Mouse (Mus musculus) hindbrain, postnatal 0 days (tissue): ENCODE data around the gene Atp6v0b. TPM values are rescaled to one million over a fixed set of nuclear protein-coding genes. Genes with fewer than 3 reads are reported as not detected.
A peak's percentile ranks its signal among the peaks of the same experiment; 100 is the strongest.

Source experiments
- ATAC-seq: fragments of 200-750 bp; cut with Nextera tagmentation; 2 replicates; pipeline ENCODE4 v1.8.0; 2017; ENCODE audit warnings: mild to moderate bottlenecking, moderate TSS enrichment, moderate library complexity
- DNase-seq: peaks from one replicate; pipeline ENCODE4 v3.0.0-alpha.2; 2015; ENCODE audit warnings: low spot score
- H3K27ac ChIP-seq: fragments of 300-500 bp; sonication (generic); 2 replicates; pipeline ENCODE4 v1.5.1; 2014; ENCODE audit warnings: mild to moderate bottlenecking
- H3K27me3 ChIP-seq: fragments of 300-500 bp; sonication (generic); 2 replicates; pipeline ENCODE4 v1.6.1; 2014; ENCODE audit warnings: low read length, mixed read lengths; ENCODE audit not compliant: insufficient read depth
- H3K36me3 ChIP-seq: fragments of 300-500 bp; sonication (generic); 2 replicates; pipeline ENCODE4 v1.6.1; 2014; ENCODE audit warnings: low read length, mixed read lengths; ENCODE audit not compliant: insufficient read depth
- H3K4me1 ChIP-seq: fragments of 300-500 bp; sonication (generic); 2 replicates; pipeline ENCODE4 v1.6.1; 2014; ENCODE audit warnings: antibody characterized with exemption, low read length, mixed read lengths; ENCODE audit not compliant: insufficient read depth
- H3K4me2 ChIP-seq: fragments of 300-500 bp; sonication (generic); 2 replicates; pipeline ENCODE4 v1.6.1; 2014; ENCODE audit warnings: low read depth, mild to moderate bottlenecking, low read length, moderate library complexity, mixed read lengths
- H3K4me3 ChIP-seq: fragments of 300-500 bp; sonication (generic); 2 replicates; pipeline ENCODE4 v1.5.1; 2014; ENCODE audit warnings: low read length
- H3K9ac ChIP-seq: fragments of 300-500 bp; sonication (generic); replicated peaks from 2 replicates; pipeline ENCODE4 v1.6.1; 2014; ENCODE audit warnings: mild to moderate bottlenecking, low read length, moderate library complexity, mixed read lengths
- H3K9me3 ChIP-seq: fragments of 300-500 bp; sonication (generic); 2 replicates; pipeline ENCODE4 v1.6.1; 2016; ENCODE audit warnings: low read length, mixed read lengths
- CTCF ChIP-seq: IDR thresholded peaks from 2 replicates; pipeline ENCODE4 v1.5.1; 2016; ENCODE audit warnings: antibody characterized with exemption, control low read depth, low read depth
- WGBS: fragments of 180-500 bp; shearing (Covaris S2); extraction: QIAGEN DNeasy Blood & Tissue Kit; methylation state at CpG from one replicate; pipeline ENCODE4 v1.1.7; 2014; 5-methylcytosine and 5-hydroxymethylcytosine counted together
- polyA plus RNA-seq: library from polyadenylated mRNA; unstranded; fragments of >200 nt; fragmentation: Nextera tagmentation; extraction: Ambion mirVana; gene quantifications from 2 replicates; pipeline ENCODE4 v1.2.1, GENCODE M21; 2015
- total RNA-seq: library from RNA; depleted of rRNA; stranded (reverse); fragments of >200 nt; gene quantifications from 2 replicates; pipeline ENCODE4 v1.2.3, GENCODE M21; 2014

The Atp6v0b gene
- total and polyA plus RNA-seq, 2 experiments from 2014 or later, result 579 to 643 TPM

GRCm38 (mm10) chr4:117896031-117896430 is 8.9 kb upstream of the Atp6v0b start:
- no peak for DNase-seq
- H3K27me3 ChIP-seq, result no peaks in the 10 kb centered on the region
- H3K36me3 ChIP-seq, result peaks cover 52% of the 10 kb centered on the region
- H3K4me2 ChIP-seq, result no peak overlapping the region
- no peak overlapping the region for H3K4me3 ChIP-seq
- H3K27ac ChIP-seq, result no peak overlapping the region; the same call in 1 of the 2 replicates
- no peak for ATAC-seq
- H3K9ac ChIP-seq, result no peak overlapping the region
- no peaks in the 10 kb centered on the region for H3K9me3 ChIP-seq
- 79% methylated on average over 6 of the region's 6 CpGs for WGBS
- TF ChIP-seq CTCF, result no peak
- H3K4me1 ChIP-seq, result 0 out of 2 replicates have a peak, but pooled peaks cover 2% of the 10 kb centered on the region

- TF ChIP-seq CTCF, result no peak
- no peaks in the 10 kb centered on the region for H3K9me3 ChIP-seq
Measured at GRCm38 (mm10) chr4:117895339-117895738, 8.2 kb upstream of the Atp6v0b start.

GRCm38 (mm10) chr4:117894601-117895000 is 7.5 kb upstream of the Atp6v0b start:
- no peak for ATAC-seq
- 90% methylated on average over 8 of the region's 8 CpGs for WGBS
- no peak overlapping the region for H3K9ac ChIP-seq

More at GRCm38 (mm10) chr4:117895339-117895738, 8.2 kb upstream of the Atp6v0b start:
- DNase-seq (no peak), ATAC-seq (no peak)
- Histone ChIP-seq H3K4me2 (no peak overlapping the region), H3K9ac (no peak overlapping the region), H3K4me1 (0 out of 2 replicates have a peak, but pooled peaks cover 5% of the 10 kb centered on the region), H3K27ac (no peak overlapping the region; the same call in 1 of the 2 replicates), H3K36me3 (peaks cover 46% of the 10 kb centered on the region), H3K27me3 (no peaks in the 10 kb centered on the region), H3K4me3 (no peak overlapping the region)
- 79% methylated on average over 7 of the region's 7 CpGs for WGBS

GRCm38 (mm10) chr4:117893376-117893775 is 6.2 kb upstream of the Atp6v0b start:
- ATAC-seq, result no peak
- Histone ChIP-seq H3K27me3 (no peaks in the 10 kb centered on the region), H3K4me2 (no peak overlapping the region), H3K9me3 (no peaks in the 10 kb centered on the region), H3K4me1 (0 out of 2 replicates have a peak, but pooled peaks cover 5% of the 10 kb centered on the region), H3K4me3 (no peak overlapping the region), H3K36me3 (peaks cover 43% of the 10 kb centered on the region), H3K9ac (no peak overlapping the region), H3K27ac (no peak overlapping the region)
- no peak for TF ChIP-seq CTCF
- WGBS, result 32% methylated on average over 9 of the region's 9 CpGs
- no peak for DNase-seq

More at GRCm38 (mm10) chr4:117894601-117895000, 7.5 kb upstream of the Atp6v0b start:
- Histone ChIP-seq H3K27me3 (no peaks in the 10 kb centered on the region), H3K9me3 (no peaks in the 10 kb centered on the region), H3K4me1 (0 out of 2 replicates have a peak, but pooled peaks cover 5% of the 10 kb centered on the region), H3K4me2 (no peak overlapping the region), H3K4me3 (no peak overlapping the region), H3K36me3 (peaks cover 45% of the 10 kb centered on the region), H3K27ac (no peak overlapping the region)
- no peak for TF ChIP-seq CTCF
- no peak for DNase-seq

- WGBS, result 1% methylated on average over 21 of the region's 21 CpGs
- no peaks in the 10 kb centered on the region for H3K27me3 ChIP-seq
- TF ChIP-seq CTCF, result no peak
- 0 out of 2 replicates have a peak, but pooled peaks cover 5% of the 10 kb centered on the region for H3K4me1 ChIP-seq
- H3K9me3 ChIP-seq, result no peaks in the 10 kb centered on the region
- peaks cover 30% of the 10 kb centered on the region for H3K36me3 ChIP-seq
- H3K9ac ChIP-seq, result peak within 1 kb of the TSS; percentile 57
- peak; percentile 90 for ATAC-seq
- H3K27ac ChIP-seq, result no peak within 1 kb of the TSS
- H3K4me2 ChIP-seq, result peak within 1 kb of the TSS; percentile 97
- H3K4me3 ChIP-seq, result peak within 1 kb of the TSS; percentile 68
- DNase-seq, result peak; percentile 95
Measured at GRCm38 (mm10) chr4:117891738-117892161, 4.6 kb upstream of the Atp6v0b start, which contains the start of gene Dph2. Gene Dph2, minus strand, starts transcription at chr4:117892032.

- H3K36me3 ChIP-seq, result peaks cover 30% of the 10 kb centered on the region
- WGBS, result 62% methylated on average over 8 of the region's 8 CpGs
- peak overlapping the region; percentile 97 for H3K4me2 ChIP-seq
- H3K27me3 ChIP-seq, result no peaks in the 10 kb centered on the region
- H3K9me3 ChIP-seq, result no peaks in the 10 kb centered on the region
- no peak overlapping the region for H3K27ac ChIP-seq
- H3K9ac ChIP-seq, result 0 out of 2 replicates have a peak overlapping the region, but pooled peaks have one; percentile 57
- no peak for DNase-seq
- H3K4me1 ChIP-seq, result peaks cover 11% of the 10 kb centered on the region; the same call in 1 of the 2 replicates
- H3K4me3 ChIP-seq, result no peak overlapping the region
- no peak for TF ChIP-seq CTCF
- ATAC-seq, result no peak
Measured at GRCm38 (mm10) chr4:117890750-117891149, 3.6 kb upstream of the Atp6v0b start.

- no peak overlapping the region for H3K27ac ChIP-seq
- no peaks in the 10 kb centered on the region for H3K27me3 ChIP-seq
- DNase-seq, result no peak
- peaks cover 11% of the 10 kb centered on the region; the same call in 1 of the 2 replicates for H3K4me1 ChIP-seq
- peaks cover 29% of the 10 kb centered on the region for H3K36me3 ChIP-seq
- no peak for TF ChIP-seq CTCF
- H3K4me2 ChIP-seq, result no peak overlapping the region
- H3K9ac ChIP-seq, result no peak overlapping the region
- H3K4me3 ChIP-seq, result no peak overlapping the region
- H3K9me3 ChIP-seq, result no peaks in the 10 kb centered on the region
- 90% methylated on average over 14 of the region's 14 CpGs for WGBS
- no peak for ATAC-seq
Measured at GRCm38 (mm10) chr4:117890031-117890430, 2.9 kb upstream of the Atp6v0b start.
